Mouse (Mus musculus): ENCODE data around the gene Exog. TPM values are rescaled to one million over a fixed set of nuclear protein-coding genes. Genes with fewer than 3 reads are reported as not detected.

Gene Exog
- polyA plus RNA-seq, 1 experiment from 2014 or later, result 39.9 TPM

GRCm38 (mm10) chr9:119510902-119511301, 66.2 kb downstream of the Exog start:
- ATAC-seq (ENCODE audit: low FRiP score), result no peak
- 79% methylated on average over 6 of the region's 6 CpGs for WGBS

GRCm38 (mm10) chr9:119512993-119513392, 68.2 kb downstream of the Exog start:
- Histone ChIP-seq H3K27me3 (ENCODE audit: control insufficient read depth, insufficient read depth, low read length) (peaks cover 35% of the 10 kb centered on the region), H3K4me1 (ENCODE audit: control insufficient read depth, insufficient read depth, low read length) (no peaks in the 10 kb centered on the region), H3K4me2 (no peak overlapping the region), H3K4me3 (ENCODE audit: low read depth, low read length) (no peak overlapping the region), H3K9ac (ENCODE audit: low read length) (no peak overlapping the region), H3K27ac (ENCODE audit: low read depth, low read length) (no peak overlapping the region), H3K36me3 (ENCODE audit: control insufficient read depth, insufficient read depth, low read length) (no peaks in the 10 kb centered on the region), H3K9me3 (ENCODE audit: control insufficient read depth, low read length) (no peaks in the 10 kb centered on the region)
- ATAC-seq (ENCODE audit: low FRiP score) (no peak), DNase-seq (ENCODE audit: low spot score, missing footprints) (no peak)
- 85% methylated on average over 9 of the region's 9 CpGs for WGBS

More at GRCm38 (mm10) chr9:119510902-119511301, 66.2 kb downstream of the Exog start:
- Histone ChIP-seq H3K27ac (ENCODE audit: low read depth, low read length) (no peak overlapping the region), H3K4me1 (ENCODE audit: control insufficient read depth, insufficient read depth, low read length) (no peaks in the 10 kb centered on the region), H3K4me2 (no peak overlapping the region), H3K9me3 (ENCODE audit: control insufficient read depth, low read length) (peaks cover 3% of the 10 kb centered on the region; the same call in 1 of the 2 replicates), H3K4me3 (ENCODE audit: low read depth, low read length) (no peak overlapping the region), H3K36me3 (ENCODE audit: control insufficient read depth, insufficient read depth, low read length) (no peaks in the 10 kb centered on the region), H3K27me3 (ENCODE audit: control insufficient read depth, insufficient read depth, low read length) (peaks cover 16% of the 10 kb centered on the region), H3K9ac (ENCODE audit: low read length) (no peak overlapping the region)
- no peak for DNase-seq (ENCODE audit: low spot score, missing footprints)

DNA sequence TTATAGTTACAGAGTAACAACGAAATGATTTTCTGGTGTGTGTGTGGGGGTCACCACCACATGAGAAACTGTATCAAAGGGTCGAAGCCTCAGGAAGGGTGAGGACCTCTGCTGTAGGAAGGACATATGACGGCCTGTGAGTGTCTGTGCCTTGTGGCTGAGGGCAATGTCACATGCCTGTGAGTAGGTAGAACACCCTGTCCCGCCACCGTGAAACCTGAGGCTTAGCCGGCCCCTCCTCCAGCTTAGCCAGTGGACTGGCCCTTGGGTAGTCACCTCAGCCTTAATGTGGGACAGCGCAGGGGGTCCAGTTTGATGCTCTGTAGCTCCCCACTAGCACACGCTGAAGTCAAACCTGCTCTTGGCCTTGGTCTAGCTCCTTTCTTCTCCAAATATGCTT, 69.1 kb downstream of the Exog start:
- no peak for ATAC-seq (ENCODE audit: low FRiP score)
- H3K27me3 ChIP-seq (ENCODE audit: control insufficient read depth, insufficient read depth, low read length), result peaks cover 43% of the 10 kb centered on the region

GRCm38 (mm10) chr9:119514986-119515385, 70.2 kb downstream of the Exog start:
- no peak overlapping the region for H3K4me2 ChIP-seq
- H3K36me3 ChIP-seq (ENCODE audit: control insufficient read depth, insufficient read depth, low read length), result no peaks in the 10 kb centered on the region
- H3K9me3 ChIP-seq (ENCODE audit: control insufficient read depth, low read length), result no peaks in the 10 kb centered on the region
- no peak for ATAC-seq (ENCODE audit: low FRiP score)
- peaks cover 55% of the 10 kb centered on the region for H3K27me3 ChIP-seq (ENCODE audit: control insufficient read depth, insufficient read depth, low read length)
- no peak overlapping the region for H3K4me3 ChIP-seq (ENCODE audit: low read depth, low read length)
- H3K4me1 ChIP-seq (ENCODE audit: control insufficient read depth, insufficient read depth, low read length), result no peaks in the 10 kb centered on the region
- WGBS, result 88% methylated on average over 8 of the region's 8 CpGs
- no peak for DNase-seq (ENCODE audit: low spot score, missing footprints)
- H3K27ac ChIP-seq (ENCODE audit: low read depth, low read length), result no peak overlapping the region
- no peak overlapping the region for H3K9ac ChIP-seq (ENCODE audit: low read length)

More for the DNA sequence above, 69.1 kb downstream of the Exog start:
- Histone ChIP-seq H3K9ac (ENCODE audit: low read length) (no peak overlapping the region), H3K27ac (ENCODE audit: low read depth, low read length) (no peak overlapping the region), H3K4me3 (ENCODE audit: low read depth, low read length) (no peak overlapping the region), H3K9me3 (ENCODE audit: control insufficient read depth, low read length) (no peaks in the 10 kb centered on the region), H3K36me3 (ENCODE audit: control insufficient read depth, insufficient read depth, low read length) (no peaks in the 10 kb centered on the region), H3K4me2 (no peak overlapping the region), H3K4me1 (ENCODE audit: control insufficient read depth, insufficient read depth, low read length) (no peaks in the 10 kb centered on the region)
- no peak for DNase-seq (ENCODE audit: low spot score, missing footprints)
- 83% methylated on average over 8 of the region's 8 CpGs for WGBS

Other genes starting within 250 kb of the Exog start
- gene Slc22a13, start 235.8 kb upstream of the Exog start, polyA plus RNA-seq (2014; fragmentation: Nextera tagmentation; extraction: Ambion mirVana), result not detected in 2 replicates
- gene Oxsr1, start 122.5 kb upstream of the Exog start, polyA plus RNA-seq (2014; fragmentation: Nextera tagmentation; extraction: Ambion mirVana), result 15.5 and 16.2 TPM in 2 replicates
- 52.7 and 61.2 TPM in 2 replicates for gene Acaa1a, start 105.3 kb upstream of the Exog start, polyA plus RNA-seq (2014; fragmentation: Nextera tagmentation; extraction: Ambion mirVana)
- 6.3 and 7.6 TPM in 2 replicates for gene Myd88, start 103.5 kb upstream of the Exog start, polyA plus RNA-seq (2014; fragmentation: Nextera tagmentation; extraction: Ambion mirVana)
- gene Xylb, start 87.6 kb upstream of the Exog start, polyA plus RNA-seq (2014; fragmentation: Nextera tagmentation; extraction: Ambion mirVana), result 5.4 and 6.5 TPM in 2 replicates
- not detected in 2 replicates for gene Slc22a14, start 79.4 kb upstream of the Exog start, polyA plus RNA-seq (2014; fragmentation: Nextera tagmentation; extraction: Ambion mirVana)
- 70.1 and 95.4 TPM in 2 replicates for gene Acvr2b, start 42.8 kb upstream of the Exog start, polyA plus RNA-seq (2014; fragmentation: Nextera tagmentation; extraction: Ambion mirVana)
- gene Scn5a, start 134.1 kb downstream of the Exog start, polyA plus RNA-seq (2014; fragmentation: Nextera tagmentation; extraction: Ambion mirVana), result 0.16 TPM in 1 of 2 replicates, not detected in the other

Data from midbrain, embryonic 11.5 days (tissue).